Mouse (Mus musculus) stomach, embryonic 15.5 days (tissue): ENCODE results near the gene S100a10. TPM values are rescaled to one million over a fixed set of nuclear protein-coding genes. Genes with fewer than 3 reads are reported as not detected.

Source experiments
- ATAC-seq: fragments of 200-750 bp; cut with Nextera tagmentation; 2 replicates; pipeline ENCODE4 v1.8.0; 2017; ENCODE audit warnings: low read depth, moderate number of reproducible peaks, moderate TSS enrichment; ENCODE audit not compliant: insufficient read depth, low FRiP score
- H3K27ac ChIP-seq: fragments of 300-500 bp; sonication (generic); 2 replicates; pipeline ENCODE4 v1.5.1; 2015; ENCODE audit warnings: mild to moderate bottlenecking, inconsistent platforms
- H3K27me3 ChIP-seq: fragments of 300-500 bp; sonication (generic); replicated peaks from 2 replicates; pipeline ENCODE4 v1.6.1; 2015; ENCODE audit warnings: inconsistent platforms
- H3K36me3 ChIP-seq: fragments of 300-500 bp; sonication (generic); 2 replicates; pipeline ENCODE4 v1.6.1; 2015; ENCODE audit warnings: inconsistent platforms
- H3K4me1 ChIP-seq: fragments of 300-500 bp; sonication (generic); 2 replicates; pipeline ENCODE4 v1.6.1; 2015; ENCODE audit warnings: inconsistent platforms
- H3K4me2 ChIP-seq: fragments of 300-500 bp; sonication (generic); 2 replicates; pipeline ENCODE4 v1.6.1; 2015; ENCODE audit warnings: mild to moderate bottlenecking, inconsistent platforms
- H3K4me3 ChIP-seq: fragments of 300-500 bp; sonication (generic); replicated peaks from 2 replicates; pipeline ENCODE4 v1.5.1; 2015; ENCODE audit warnings: inconsistent platforms
- H3K9ac ChIP-seq: fragments of 300-500 bp; sonication (generic); 2 replicates; pipeline ENCODE4 v1.6.1; 2015; ENCODE audit warnings: inconsistent platforms
- H3K9me3 ChIP-seq: fragments of 300-500 bp; sonication (generic); 2 replicates; pipeline ENCODE4 v1.6.1; 2016; ENCODE audit warnings: inconsistent platforms
- WGBS: fragments of 180-500 bp; shearing (Covaris S2); methylation state at CpG from one replicate; pipeline ENCODE4 v1.1.7; 2015; 5-methylcytosine and 5-hydroxymethylcytosine counted together
- polyA plus RNA-seq: library from polyadenylated mRNA; unstranded; fragments of >200 nt; fragmentation: Nextera tagmentation; extraction: Ambion mirVana; gene quantifications from 2 replicates; pipeline ENCODE4 v1.2.1, GENCODE M21; 2015

The S100a10 gene
- 444 and 470 TPM in 2 replicates for polyA plus RNA-seq

DNA sequence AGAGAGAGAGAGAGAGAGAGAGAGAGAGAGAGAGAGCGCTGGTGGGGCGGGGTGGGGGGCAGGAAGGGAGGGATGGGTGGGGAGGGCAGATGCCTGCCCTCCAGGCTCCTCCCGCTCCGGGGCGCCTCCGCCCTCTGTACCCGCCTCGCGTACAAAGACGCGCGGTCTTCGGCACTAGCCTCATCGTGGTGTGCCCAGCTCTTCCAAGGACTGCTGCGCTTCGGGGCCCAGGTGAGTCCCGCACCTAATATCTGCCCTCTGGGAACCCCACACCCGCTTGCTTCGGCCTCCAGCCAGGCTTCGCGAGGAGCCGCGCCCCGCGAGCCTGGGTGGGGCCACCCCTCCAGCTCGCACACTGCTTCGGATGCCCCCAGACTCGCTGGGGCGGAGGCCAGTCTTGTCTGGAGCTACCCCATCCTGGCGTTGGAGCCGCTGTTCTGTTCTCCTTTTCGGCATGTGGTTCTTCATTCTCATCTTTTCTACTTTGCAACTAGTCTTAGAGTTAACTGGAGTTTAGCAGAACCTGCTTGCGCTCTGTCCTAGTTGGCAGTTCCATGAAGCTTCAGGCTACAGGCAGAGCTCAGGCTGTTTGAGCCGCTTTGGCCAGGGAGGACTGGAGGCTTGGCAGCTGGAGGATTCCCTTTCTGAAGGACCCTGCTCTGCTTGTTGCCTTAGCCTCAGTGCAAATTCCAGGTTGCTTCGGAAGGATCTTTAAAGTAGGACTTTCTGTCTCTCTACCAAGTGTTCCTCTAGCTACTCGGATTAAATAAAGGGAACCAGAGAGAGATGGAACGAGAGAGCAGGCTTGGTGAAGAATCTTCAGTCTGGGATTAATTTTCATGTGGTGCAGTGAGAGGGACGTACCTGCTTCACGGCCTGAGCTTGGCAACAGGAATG is at the start of gene S100a10:
S100a10 (plus strand) TSS at position 100 of the 897 bp plus-strand sequence.
- 2% methylated on average over 26 of the region's 39 CpGs for WGBS
- peak; percentile 85; the same call in 1 of the 2 replicates for ATAC-seq
- Histone ChIP-seq H3K9me3 (no peaks in the 10 kb centered on the region), H3K4me3 (peak within 1 kb of the TSS; percentile 63), H3K4me1 (peaks cover 16% of the 10 kb centered on the region), H3K36me3 (no peaks in the 10 kb centered on the region), H3K27me3 (no peaks in the 10 kb centered on the region), H3K27ac (peak within 1 kb of the TSS; percentile 93), H3K4me2 (peak within 1 kb of the TSS; percentile 74), H3K9ac (peak within 1 kb of the TSS; percentile 58)

DNA sequence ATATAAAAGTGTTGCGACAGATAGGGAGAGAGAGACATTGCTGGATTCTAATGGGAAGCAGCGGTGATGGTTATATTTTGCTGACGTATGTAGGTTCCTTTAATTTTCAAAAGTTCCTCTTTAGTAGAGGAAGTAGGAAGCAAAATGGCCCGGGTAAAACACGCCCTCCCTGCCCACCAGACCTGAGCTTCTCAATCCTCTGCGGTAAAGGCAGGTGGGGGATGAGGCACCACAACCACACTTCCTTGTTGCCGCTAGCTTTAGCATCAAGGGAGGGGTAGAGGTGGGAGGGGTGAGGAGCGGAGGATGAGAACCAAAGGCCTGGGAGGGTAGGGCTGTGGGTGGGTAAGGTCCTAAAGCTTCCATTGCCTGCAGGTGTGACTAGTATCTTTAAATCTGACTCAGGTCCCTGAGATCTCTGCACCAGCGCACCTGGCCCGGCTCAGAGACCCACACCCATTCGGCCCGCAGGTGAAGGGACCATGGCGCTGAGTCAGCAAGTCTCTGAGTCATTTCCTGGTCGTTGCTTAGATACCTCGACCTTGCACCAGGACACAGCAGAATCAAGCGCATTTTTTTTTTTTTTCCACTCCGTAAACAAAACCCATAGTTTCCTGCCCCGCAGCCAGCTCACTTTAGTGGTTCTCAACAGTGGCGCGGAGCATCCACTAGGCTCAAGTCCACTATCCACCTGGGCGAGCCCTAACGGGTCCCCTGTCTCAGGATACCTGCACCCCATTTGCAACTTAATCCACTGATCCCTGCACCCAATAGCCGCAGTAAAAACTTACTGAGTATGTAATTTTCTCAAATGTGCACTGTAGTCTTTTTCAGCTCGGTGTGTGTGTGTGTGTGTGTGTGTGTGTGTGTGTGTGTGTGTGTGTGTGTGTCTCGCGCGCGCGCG is 48.7 kb upstream of the S100a10 start:
- Histone ChIP-seq H3K9ac (no peak overlapping the region), H3K4me1 (no peaks in the 10 kb centered on the region), H3K27ac (peak overlapping the region; percentile 91), H3K36me3 (no peaks in the 10 kb centered on the region), H3K27me3 (no peaks in the 10 kb centered on the region), H3K9me3 (no peaks in the 10 kb centered on the region), H3K4me3 (peak overlapping the region; percentile 19), H3K4me2 (peak overlapping the region; percentile 40)
- WGBS, result 30% methylated on average over 30 of the region's 30 CpGs
- ATAC-seq, result peak; percentile 94

DNA sequence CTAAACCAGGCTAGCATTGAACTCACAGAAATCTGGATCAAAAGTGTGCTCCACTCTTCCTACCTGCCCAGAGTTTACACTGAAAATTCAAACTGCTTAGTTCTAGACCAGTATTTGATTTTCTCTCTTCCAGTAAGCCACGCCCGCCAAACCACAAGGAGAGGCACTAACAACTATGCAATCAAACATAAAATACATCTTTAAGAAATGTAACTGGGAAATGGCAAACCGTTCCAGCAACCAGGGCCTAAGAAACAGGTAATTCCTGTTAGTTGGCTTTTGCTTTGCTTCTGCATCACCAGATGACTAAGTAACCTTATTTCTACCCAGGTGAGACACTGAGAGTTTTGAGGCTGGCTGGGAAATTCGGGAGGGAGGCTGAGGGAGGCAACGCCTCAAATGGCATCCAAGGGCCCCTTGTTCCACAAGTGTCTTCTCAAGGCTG is 48.0 kb upstream of the S100a10 start:
- 50% methylated on average over 5 of the region's 5 CpGs for WGBS
- no peak overlapping the region for H3K9ac ChIP-seq
- peak overlapping the region; percentile 91 for H3K27ac ChIP-seq
- ATAC-seq, result peak; percentile 38; the same call in 1 of the 2 replicates
- H3K4me1 ChIP-seq, result no peaks in the 10 kb centered on the region
- no peak overlapping the region for H3K4me3 ChIP-seq
- H3K4me2 ChIP-seq, result peak overlapping the region; percentile 40; the same call in 1 of the 2 replicates
- no peaks in the 10 kb centered on the region for H3K9me3 ChIP-seq
- no peaks in the 10 kb centered on the region for H3K36me3 ChIP-seq
- H3K27me3 ChIP-seq, result no peaks in the 10 kb centered on the region

DNA sequence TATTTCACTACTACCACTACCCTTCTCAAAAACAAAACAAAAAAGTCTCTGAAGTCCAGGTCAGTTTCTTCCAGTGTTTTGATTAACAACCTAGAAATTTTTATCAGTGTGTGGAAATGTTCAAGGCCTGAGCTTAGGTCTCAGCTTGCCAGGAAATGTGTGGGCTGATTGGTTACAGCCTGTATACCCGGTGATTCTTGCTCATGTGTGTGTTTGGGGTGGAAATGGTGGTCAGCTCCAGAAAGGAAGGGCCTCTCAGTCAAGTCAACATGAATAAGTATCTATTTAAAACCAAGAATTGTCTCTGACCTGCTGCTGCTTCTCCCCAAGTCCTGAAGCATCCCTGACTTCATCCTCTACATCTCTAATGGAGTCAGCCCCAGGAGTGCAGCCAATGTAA is 45.6 kb upstream of the S100a10 start:
- Histone ChIP-seq H3K4me1 (no peaks in the 10 kb centered on the region), H3K27ac (no peak overlapping the region), H3K36me3 (no peaks in the 10 kb centered on the region), H3K9me3 (no peaks in the 10 kb centered on the region), H3K9ac (no peak overlapping the region), H3K4me2 (no peak overlapping the region), H3K27me3 (no peaks in the 10 kb centered on the region), H3K4me3 (no peak overlapping the region)
- WGBS, result 42% methylated on average over 1 of the region's 1 CpGs
- ATAC-seq, result no peak

DNA sequence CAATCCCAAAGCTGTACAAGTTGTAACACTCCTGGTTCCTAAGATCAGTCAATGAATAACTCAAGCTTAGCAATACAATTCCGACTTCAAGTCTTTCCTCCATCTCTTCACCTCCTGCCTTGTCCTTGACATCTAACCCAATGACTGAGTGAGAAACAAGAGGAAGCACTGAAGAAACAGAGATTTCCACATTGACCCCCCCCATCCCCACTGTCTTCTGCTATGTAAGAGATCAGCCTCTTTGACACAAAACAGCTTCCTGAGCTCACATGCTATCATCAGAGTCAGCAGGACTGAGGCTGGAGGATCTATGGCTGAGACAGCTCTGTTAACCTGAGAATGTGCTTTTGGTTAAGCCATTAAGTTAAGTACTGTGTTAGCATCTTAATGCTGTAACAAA is 43.8 kb upstream of the S100a10 start:
- H3K36me3 ChIP-seq, result no peaks in the 10 kb centered on the region
- H3K4me2 ChIP-seq, result no peak overlapping the region
- H3K9me3 ChIP-seq, result no peaks in the 10 kb centered on the region
- ATAC-seq, result no peak
- H3K27ac ChIP-seq, result no peak overlapping the region
- no peaks in the 10 kb centered on the region for H3K4me1 ChIP-seq
- H3K4me3 ChIP-seq, result no peak overlapping the region
- H3K27me3 ChIP-seq, result no peaks in the 10 kb centered on the region
- WGBS, result 58% methylated on average over 1 of the region's 1 CpGs
- H3K9ac ChIP-seq, result no peak overlapping the region

- H3K4me2 ChIP-seq, result no peak overlapping the region
- no peaks in the 10 kb centered on the region for H3K9me3 ChIP-seq
- no peak for ATAC-seq
- H3K9ac ChIP-seq, result no peak overlapping the region
- H3K4me1 ChIP-seq, result no peaks in the 10 kb centered on the region
- 83% methylated on average over 1 of the region's 1 CpGs for WGBS
- H3K36me3 ChIP-seq, result no peaks in the 10 kb centered on the region
- no peak overlapping the region for H3K27ac ChIP-seq
- H3K27me3 ChIP-seq, result no peaks in the 10 kb centered on the region
- H3K4me3 ChIP-seq, result no peak overlapping the region
Observed at GRCm38 (mm10) chr3:93511801-93512200, 43.1 kb upstream of the S100a10 start.

DNA sequence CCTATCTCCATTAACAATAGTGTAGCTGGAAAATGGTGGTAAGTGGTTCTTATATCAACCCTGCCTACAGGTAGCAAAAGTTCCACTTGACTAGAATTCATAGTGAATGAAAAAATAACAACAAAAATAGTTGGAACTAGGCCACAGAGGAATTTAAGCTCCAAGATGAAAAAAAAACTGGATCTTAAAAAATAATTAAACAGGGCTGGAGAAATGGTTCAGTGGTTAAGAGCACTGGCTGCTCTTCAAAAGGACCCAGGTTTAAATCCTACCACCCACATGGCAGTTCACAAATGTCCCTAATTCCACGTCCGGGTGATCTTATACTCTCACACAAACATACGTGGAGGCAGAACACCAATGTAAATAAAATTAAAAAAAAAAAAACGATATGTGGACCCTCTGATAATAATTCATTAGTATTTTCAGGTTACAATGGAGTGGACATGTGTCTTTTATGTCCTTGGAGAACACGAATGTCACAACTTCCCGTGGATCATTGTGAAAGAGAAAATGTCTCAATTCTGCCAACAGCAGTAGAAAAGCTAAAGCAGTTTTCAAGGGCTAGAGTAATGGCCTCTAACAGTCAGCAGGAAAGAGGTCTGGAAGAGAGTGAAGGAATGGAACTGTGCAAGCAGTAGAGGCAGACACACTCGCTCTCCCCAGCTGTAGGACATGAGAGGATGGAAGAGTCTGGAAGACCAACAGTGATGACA is 42.3 kb upstream of the S100a10 start:
- H3K4me3 ChIP-seq, result no peak overlapping the region
- H3K9me3 ChIP-seq, result no peaks in the 10 kb centered on the region
- no peak overlapping the region for H3K9ac ChIP-seq
- no peak overlapping the region for H3K27ac ChIP-seq
- no peak overlapping the region for H3K4me2 ChIP-seq
- ATAC-seq, result no peak
- no peaks in the 10 kb centered on the region for H3K27me3 ChIP-seq
- 77% methylated on average over 7 of the region's 7 CpGs for WGBS
- no peaks in the 10 kb centered on the region for H3K4me1 ChIP-seq
- H3K36me3 ChIP-seq, result no peaks in the 10 kb centered on the region

- no peaks in the 10 kb centered on the region for H3K36me3 ChIP-seq
- no peak overlapping the region for H3K9ac ChIP-seq
- 87% methylated on average over 3 of the region's 3 CpGs for WGBS
- ATAC-seq, result no peak
- H3K27me3 ChIP-seq, result no peaks in the 10 kb centered on the region
- H3K4me3 ChIP-seq, result no peak overlapping the region
- H3K27ac ChIP-seq, result no peak overlapping the region
- H3K9me3 ChIP-seq, result no peaks in the 10 kb centered on the region
- H3K4me2 ChIP-seq, result no peak overlapping the region
- H3K4me1 ChIP-seq, result no peaks in the 10 kb centered on the region
Observed at GRCm38 (mm10) chr3:93514628-93515027, 40.3 kb upstream of the S100a10 start.

DNA sequence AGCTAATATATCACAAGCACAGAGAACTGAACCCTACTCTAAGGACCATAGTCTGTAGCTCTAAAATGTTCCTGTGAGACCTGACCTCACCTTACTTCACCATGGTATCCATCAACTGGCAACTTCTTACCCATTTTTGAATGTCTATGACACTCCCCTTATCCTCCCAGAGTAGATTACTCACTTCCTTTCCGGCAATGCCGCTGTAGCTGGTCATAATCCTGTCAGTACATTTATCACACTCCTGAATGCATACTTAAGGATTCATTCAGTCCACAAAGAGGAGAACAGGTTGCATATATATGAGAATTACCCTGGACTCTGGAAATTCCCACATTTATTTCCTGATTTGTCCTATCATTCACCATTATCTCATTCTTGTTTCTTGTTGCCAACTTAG is 37.5 kb upstream of the S100a10 start:
- Histone ChIP-seq H3K4me3 (no peak overlapping the region), H3K4me2 (no peak overlapping the region), H3K4me1 (0 out of 2 replicates have a peak, but pooled peaks cover 5% of the 10 kb centered on the region), H3K36me3 (no peaks in the 10 kb centered on the region), H3K27ac (no peak overlapping the region), H3K27me3 (no peaks in the 10 kb centered on the region), H3K9ac (no peak overlapping the region), H3K9me3 (no peaks in the 10 kb centered on the region)
- WGBS, result 30% methylated on average over 2 of the region's 2 CpGs
- ATAC-seq, result no peak

- Histone ChIP-seq H3K36me3 (0 out of 2 replicates have a peak, but pooled peaks cover 7% of the 10 kb centered on the region), H3K9ac (no peak overlapping the region), H3K27ac (no peak overlapping the region), H3K4me2 (peak overlapping the region; percentile 59; the same call in 1 of the 2 replicates), H3K4me3 (peak overlapping the region; percentile 58), H3K27me3 (no peaks in the 10 kb centered on the region), H3K4me1 (0 out of 2 replicates have a peak, but pooled peaks cover 5% of the 10 kb centered on the region), H3K9me3 (no peaks in the 10 kb centered on the region)
- no peak for ATAC-seq
- WGBS, result 51% methylated on average over 5 of the region's 5 CpGs
Observed at GRCm38 (mm10) chr3:93519856-93520329, 35.0 kb upstream of the S100a10 start.
